Mouse (Mus musculus): ENCODE results near the gene Platr17. TPM values are rescaled to one million over a fixed set of nuclear protein-coding genes. Genes with fewer than 3 reads are reported as not detected.

Platr17 gene
- total and polyA plus RNA-seq, 3 experiments = not detected

GRCm38 (mm10) chr17:33936993-33937392 is 32.1 kb downstream of the Platr17 start:
- in situ Hi-C loops (cut with MboI; ENCODE audit: low pct_ligation_motif_present, low pct_unique_long_range_greater_than_20kb, low sequenced_read_pairs) (no loop called here), dilution Hi-C loops (cut with MboI; ENCODE audit: extremely low pct_ligation_motif_present, extremely low pct_unique_long_range_greater_than_20kb, low sequenced_read_pairs) (no loop called here)
- peaks cover 5 to 27% of the 10 kb centered on the region in 2 experiments for H3K4me1 ChIP-seq (ENCODE audit: control insufficient read depth in 1 of 2, insufficient read depth in 2 of 2)
- no peak overlapping the region for H3K4me2 ChIP-seq (ENCODE audit: insufficient read depth, low read depth, poor library complexity, severe bottlenecking)
- no peak for DNase-seq (ENCODE audit: extremely low read depth)
- H3K79me2 ChIP-seq (replicated peaks; ENCODE audit: control insufficient read depth, extremely low read depth, insufficient read depth, poor library complexity, severe bottlenecking) = peaks cover 27% of the 10 kb centered on the region
- no peak overlapping the region for H3K9ac ChIP-seq (ENCODE audit: insufficient read depth, low read depth)
- H3K4me3 ChIP-seq (replicated peaks in 1 of 3; ENCODE audit: low read depth in 2 of 3, low read length in 2 of 3, poor library complexity in 1 of 3) = no peak overlapping the region
- no peaks in the 10 kb centered on the region for H3K27me3 ChIP-seq (replicated peaks)
- H3K9me3 ChIP-seq (replicated peaks; ENCODE audit: low read length) = no peaks in the 10 kb centered on the region
- H3K27ac ChIP-seq (ENCODE audit: insufficient read depth, low read depth) = no peak overlapping the region
- no peak for TF ChIP-seq CHD2 (IDR thresholded peaks at IDR 0.05; ENCODE audit: low read length)
- no peak for TF ChIP-seq ZNF384 (IDR thresholded peaks at IDR 0.05; ENCODE audit: low read depth, low read length)
- TF ChIP-seq ZKSCAN1 (IDR thresholded peaks at IDR 0.05; ENCODE audit: borderline replicate concordance, low read depth, low read length) = no peak
- no peak for TF ChIP-seq JUN (IDR thresholded peaks at IDR 0.05; ENCODE audit: insufficient read depth, low read depth, low read length)
- TF ChIP-seq USF2 (conservative IDR thresholded peaks at IDR 0.05; ENCODE audit: low read depth, low read length) = no peak
- TF ChIP-seq SMC3 (IDR thresholded peaks at IDR 0.05; ENCODE audit: low read depth, low read length) = no peak
- TF ChIP-seq JUND (conservative IDR thresholded peaks at IDR 0.05; ENCODE audit: low read depth, low read length) = no peak
- TF ChIP-seq GABPA (IDR thresholded peaks at IDR 0.05; ENCODE audit: insufficient replicate concordance, low read depth, low read length) = no peak
- TF ChIP-seq RCOR1 (conservative IDR thresholded peaks at IDR 0.05; ENCODE audit: low read depth, low read length) = no peak
- TF ChIP-seq E2F4 (IDR thresholded peaks at IDR 0.05; ENCODE audit: insufficient replicate concordance, low read depth, low read length) = no peak
- TF ChIP-seq MYC (IDR thresholded peaks at IDR 0.05; ENCODE audit: low read depth, low read length) = no peak
- TF ChIP-seq NRF1 (IDR thresholded peaks at IDR 0.05; ENCODE audit: low read depth, low read length) = no peak
- TF ChIP-seq UBTF (IDR thresholded peaks at IDR 0.05; ENCODE audit: low read depth, low read length) = no peak
- TF ChIP-seq NELFE (IDR thresholded peaks at IDR 0.05; ENCODE audit: low read depth, low read length) = no peak
- TF ChIP-seq POLR2A (IDR thresholded peaks at IDR 0.05; ENCODE audit: low read depth, low read length) = no peak
- peaks cover 33 to 72% of the 10 kb centered on the region in 2 experiments for H3K36me3 ChIP-seq (replicated peaks in 1 of 2; ENCODE audit: control insufficient read depth in 1 of 2, insufficient read depth in 1 of 2, low read length in 1 of 2)

DNA sequence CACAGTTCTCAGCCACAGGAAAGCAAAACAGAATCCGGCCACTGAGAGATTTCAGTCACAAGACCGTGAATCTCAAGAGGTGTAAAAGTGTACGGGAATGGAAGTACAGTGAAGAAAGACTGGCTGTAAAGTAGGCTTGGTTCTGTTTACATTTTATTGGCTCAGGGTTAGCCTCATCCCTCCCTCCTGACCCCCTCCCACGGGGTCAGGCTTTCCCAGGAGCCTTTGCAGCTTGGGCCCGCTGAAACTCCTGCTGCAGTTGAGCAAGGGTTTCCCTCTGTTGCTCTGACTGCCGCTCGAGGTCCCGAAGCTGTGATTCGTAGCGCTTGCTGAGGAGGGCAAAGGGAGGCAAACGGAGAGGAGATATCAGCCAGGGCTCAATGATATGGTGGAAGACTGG is 33.8 kb downstream of the Platr17 start:
- Histone ChIP-seq H3K27me3 (replicated peaks) (no peaks in the 10 kb centered on the region), H3K9me3 (replicated peaks; ENCODE audit: low read length) (no peaks in the 10 kb centered on the region), H3K9ac (ENCODE audit: insufficient read depth, low read depth) (no peak overlapping the region), H3K36me3 (replicated peaks in 1 of 2; ENCODE audit: control insufficient read depth in 1 of 2, insufficient read depth in 1 of 2, low read length in 1 of 2) (peaks cover 36 to 68% of the 10 kb centered on the region in 2 experiments), H3K4me2 (ENCODE audit: insufficient read depth, low read depth, poor library complexity, severe bottlenecking) (peak overlapping the region; percentile 63; the same call in 1 of the 2 replicates), H3K4me1 (ENCODE audit: control insufficient read depth in 1 of 2, insufficient read depth in 2 of 2) (peaks cover 7 to 28% of the 10 kb centered on the region in 2 experiments), H3K27ac (ENCODE audit: insufficient read depth, low read depth) (no peak overlapping the region), H3K79me2 (replicated peaks; ENCODE audit: control insufficient read depth, extremely low read depth, insufficient read depth, poor library complexity, severe bottlenecking) (peaks cover 31% of the 10 kb centered on the region), H3K4me3 (replicated peaks in 1 of 3; ENCODE audit: low read depth in 2 of 3, low read length in 2 of 3, poor library complexity in 1 of 3) (no peak overlapping the region)
- no peak for DNase-seq (ENCODE audit: extremely low read depth)
- dilution Hi-C loops (cut with MboI; ENCODE audit: extremely low pct_ligation_motif_present, extremely low pct_unique_long_range_greater_than_20kb, low sequenced_read_pairs) = no loop called here
- in situ Hi-C loops (cut with MboI; ENCODE audit: low pct_ligation_motif_present, low pct_unique_long_range_greater_than_20kb, low sequenced_read_pairs) = no loop called here
- TF ChIP-seq MAZ (IDR thresholded peaks at IDR 0.05; ENCODE audit: low read depth, low read length) (no peak), EP300 (IDR thresholded peaks at IDR 0.05; ENCODE audit: low read length) (no peak), E2F4 (IDR thresholded peaks at IDR 0.05; ENCODE audit: insufficient replicate concordance, low read depth, low read length) (no peak), SMC3 (IDR thresholded peaks at IDR 0.05; ENCODE audit: low read depth, low read length) (no peak), BHLHE40 (IDR thresholded peaks at IDR 0.05; ENCODE audit: low read depth, low read length) (no peak), SIN3A (IDR thresholded peaks at IDR 0.05; ENCODE audit: low read length) (no peak), ELF1 (IDR thresholded peaks at IDR 0.05; ENCODE audit: low read depth, low read length) (no peak), UBTF (IDR thresholded peaks at IDR 0.05; ENCODE audit: low read depth, low read length) (no peak), TBP (conservative IDR thresholded peaks at IDR 0.05; ENCODE audit: low read depth, low read length) (no peak), JUN (IDR thresholded peaks at IDR 0.05; ENCODE audit: insufficient read depth, low read depth, low read length) (no peak), POLR2AphosphoS2 (IDR thresholded peaks at IDR 0.05; ENCODE audit: low read depth, low read length) (no peak), CHD2 (IDR thresholded peaks at IDR 0.05; ENCODE audit: low read length) (no peak), ZMIZ1 (IDR thresholded peaks at IDR 0.05; ENCODE audit: low read depth, low read length) (no peak), MXI1 (IDR thresholded peaks at IDR 0.05; ENCODE audit: low read depth, low read length) (no peak), MEF2A (IDR thresholded peaks at IDR 0.05; ENCODE audit: borderline replicate concordance, low read depth, low read length) (no peak), USF2 (conservative IDR thresholded peaks at IDR 0.05; ENCODE audit: low read depth, low read length) (no peak), NELFE (IDR thresholded peaks at IDR 0.05; ENCODE audit: low read depth, low read length) (no peak), MAFK (IDR thresholded peaks at IDR 0.05; ENCODE audit: insufficient replicate concordance, low read length) (no peak), HCFC1 (IDR thresholded peaks at IDR 0.05; ENCODE audit: low read depth, low read length) (no peak)

Data from CH12.LX (cell line).